Mouse (Mus musculus): ENCODE results near the gene Kif24. TPM values are rescaled to one million over a fixed set of nuclear protein-coding genes. Genes with fewer than 3 reads are reported as not detected.

Gene Kif24
- polyA plus RNA-seq, 1 experiment = 1.6 TPM

DNA sequence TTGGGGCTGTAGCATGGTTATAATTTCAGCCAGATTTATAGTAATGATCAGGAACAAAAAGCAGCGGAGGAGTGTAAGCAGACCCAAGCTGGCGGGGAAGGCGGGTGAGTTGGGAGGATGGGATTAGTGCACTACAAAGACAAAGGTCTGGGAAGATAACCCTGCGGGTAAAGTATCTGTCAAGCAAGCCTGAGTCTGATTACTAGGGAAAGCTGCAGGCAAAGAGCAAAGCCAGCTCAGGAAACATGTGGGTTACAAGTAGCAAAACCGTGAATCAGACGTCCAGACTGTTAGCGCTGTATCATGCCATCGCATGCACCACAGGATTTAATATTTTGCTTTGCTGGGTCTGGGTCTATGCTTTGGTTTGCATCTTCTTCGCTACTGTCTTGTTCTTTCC, 58.1 kb downstream of the Kif24 start:
- 97% methylated on average over 9 of the region's 9 CpGs for WGBS
- Histone ChIP-seq H3K4me1 (ENCODE audit: control insufficient read depth, insufficient read depth, insufficient read length) (no peaks in the 10 kb centered on the region), H3K36me3 (ENCODE audit: control insufficient read depth, insufficient read depth, low read length) (no peaks in the 10 kb centered on the region; the same call in 1 of the 2 replicates), H3K27ac (ENCODE audit: insufficient read depth, low read length) (no peak overlapping the region), H3K4me3 (ENCODE audit: extremely low read depth, insufficient read depth, insufficient read length) (no peak overlapping the region), H3K27me3 (ENCODE audit: control insufficient read depth, insufficient read depth, low read length) (no peaks in the 10 kb centered on the region)
- TF ChIP-seq POLR2A (IDR thresholded peaks at IDR 0.05; ENCODE audit: low read depth, low read length) = no peak
- DNase-seq (ENCODE audit: low read depth in 1 of 2, low spot score in 2 of 2) = no peak

- 88% methylated on average over 5 of the region's 5 CpGs for WGBS
- Histone ChIP-seq H3K27me3 (ENCODE audit: control insufficient read depth, insufficient read depth, low read length) (no peaks in the 10 kb centered on the region), H3K27ac (ENCODE audit: insufficient read depth, low read length) (no peak overlapping the region), H3K36me3 (ENCODE audit: control insufficient read depth, insufficient read depth, low read length) (no peaks in the 10 kb centered on the region; the same call in 1 of the 2 replicates), H3K4me3 (ENCODE audit: extremely low read depth, insufficient read depth, insufficient read length) (no peak overlapping the region), H3K4me1 (ENCODE audit: control insufficient read depth, insufficient read depth, insufficient read length) (no peaks in the 10 kb centered on the region)
- DNase-seq (ENCODE audit: low read depth in 1 of 2, low spot score in 2 of 2) = no peak
- TF ChIP-seq POLR2A (IDR thresholded peaks at IDR 0.05; ENCODE audit: low read depth, low read length) (no peak), CTCF (IDR thresholded peaks at IDR 0.05; ENCODE audit: extremely low read depth, insufficient read depth, insufficient read length, insufficient replicate concordance) (no peak)
Measured at GRCm38 (mm10) chr4:41401573-41401972, 63.1 kb downstream of the Kif24 start.

DNA sequence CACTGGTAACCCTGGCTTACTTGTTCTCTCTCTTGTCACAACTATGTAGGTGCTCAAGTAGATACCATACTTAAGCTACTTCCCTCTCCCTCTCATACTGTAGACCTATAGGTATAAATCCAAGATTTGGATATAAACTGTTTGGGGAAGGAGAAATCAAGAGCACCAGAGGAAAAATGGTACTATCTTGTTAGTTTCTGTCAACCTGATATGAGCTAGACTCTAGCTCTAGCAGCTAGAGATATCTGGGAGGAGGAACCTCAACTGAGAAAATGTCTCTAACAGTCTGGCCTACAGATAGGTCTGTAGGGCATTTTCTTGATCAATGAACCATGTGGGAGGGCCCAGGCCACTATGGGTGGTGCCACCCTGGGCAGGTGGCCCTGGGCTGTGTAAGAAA, 63.5 kb downstream of the Kif24 start:
- no peaks in the 10 kb centered on the region for H3K27me3 ChIP-seq (ENCODE audit: control insufficient read depth, insufficient read depth, low read length)
- no peak for DNase-seq (ENCODE audit: low read depth in 1 of 2, low spot score in 2 of 2)
- TF ChIP-seq CTCF (IDR thresholded peaks at IDR 0.05; ENCODE audit: extremely low read depth, insufficient read depth, insufficient read length, insufficient replicate concordance) (no peak), POLR2A (IDR thresholded peaks at IDR 0.05; ENCODE audit: low read depth, low read length) (no peak)
- no peaks in the 10 kb centered on the region for H3K4me1 ChIP-seq (ENCODE audit: control insufficient read depth, insufficient read depth, insufficient read length)
- H3K27ac ChIP-seq (ENCODE audit: insufficient read depth, low read length) = no peak overlapping the region
- H3K36me3 ChIP-seq (ENCODE audit: control insufficient read depth, insufficient read depth, low read length) = no peaks in the 10 kb centered on the region; the same call in 1 of the 2 replicates
- H3K4me3 ChIP-seq (ENCODE audit: extremely low read depth, insufficient read depth, insufficient read length) = no peak overlapping the region

- 90% methylated on average over 5 of the region's 5 CpGs for WGBS
- Histone ChIP-seq H3K4me1 (ENCODE audit: control insufficient read depth, insufficient read depth, insufficient read length) (no peaks in the 10 kb centered on the region), H3K36me3 (ENCODE audit: control insufficient read depth, insufficient read depth, low read length) (no peaks in the 10 kb centered on the region; the same call in 1 of the 2 replicates), H3K27me3 (ENCODE audit: control insufficient read depth, insufficient read depth, low read length) (no peaks in the 10 kb centered on the region), H3K27ac (ENCODE audit: insufficient read depth, low read length) (no peak overlapping the region), H3K4me3 (ENCODE audit: extremely low read depth, insufficient read depth, insufficient read length) (no peak overlapping the region)
- DNase-seq (ENCODE audit: low read depth in 1 of 2, low spot score in 2 of 2) = no peak
- TF ChIP-seq CTCF (IDR thresholded peaks at IDR 0.05; ENCODE audit: extremely low read depth, insufficient read depth, insufficient read length, insufficient replicate concordance) (no peak), POLR2A (IDR thresholded peaks at IDR 0.05; ENCODE audit: low read depth, low read length) (no peak)
Measured at GRCm38 (mm10) chr4:41399904-41400303, 64.8 kb downstream of the Kif24 start.

- H3K27ac ChIP-seq (ENCODE audit: insufficient read depth, low read length) = no peak overlapping the region
- WGBS = 90% methylated on average over 6 of the region's 6 CpGs
- no peaks in the 10 kb centered on the region for H3K27me3 ChIP-seq (ENCODE audit: control insufficient read depth, insufficient read depth, low read length)
- no peaks in the 10 kb centered on the region for H3K4me1 ChIP-seq (ENCODE audit: control insufficient read depth, insufficient read depth, insufficient read length)
- TF ChIP-seq POLR2A (IDR thresholded peaks at IDR 0.05; ENCODE audit: low read depth, low read length) = no peak
- TF ChIP-seq CTCF (IDR thresholded peaks at IDR 0.05; ENCODE audit: extremely low read depth, insufficient read depth, insufficient read length, insufficient replicate concordance) = no peak
- no peak overlapping the region for H3K4me3 ChIP-seq (ENCODE audit: extremely low read depth, insufficient read depth, insufficient read length)
- H3K36me3 ChIP-seq (ENCODE audit: control insufficient read depth, insufficient read depth, low read length) = no peaks in the 10 kb centered on the region; the same call in 1 of the 2 replicates
- no peak for DNase-seq (ENCODE audit: low read depth in 1 of 2, low spot score in 2 of 2)
Measured at GRCm38 (mm10) chr4:41398353-41398752, 66.3 kb downstream of the Kif24 start.

DNA sequence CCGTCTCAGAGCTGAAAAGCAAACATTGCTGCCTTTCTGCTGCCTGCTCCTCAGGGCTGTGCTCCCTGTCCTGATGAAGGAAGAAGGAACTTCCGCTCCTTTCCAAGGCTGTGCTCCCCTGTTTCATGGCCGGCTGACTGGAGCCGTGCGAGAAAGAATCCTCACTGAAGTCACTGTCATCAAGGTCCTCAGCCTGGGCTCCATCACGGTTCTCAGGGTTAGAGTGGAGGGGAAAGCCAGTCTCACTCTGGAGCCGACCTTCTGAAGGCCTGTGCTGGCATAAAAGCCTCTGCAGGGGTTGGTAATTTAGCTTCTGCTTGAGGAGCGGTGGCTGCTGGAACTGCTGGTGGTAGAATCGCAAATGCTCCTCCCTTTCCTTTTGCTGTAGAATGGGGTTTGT, 70.0 kb downstream of the Kif24 start:
- Histone ChIP-seq H3K36me3 (ENCODE audit: control insufficient read depth, insufficient read depth, low read length) (peaks cover 13% of the 10 kb centered on the region; the same call in 1 of the 2 replicates), H3K4me1 (ENCODE audit: control insufficient read depth, insufficient read depth, insufficient read length) (no peaks in the 10 kb centered on the region), H3K4me3 (ENCODE audit: extremely low read depth, insufficient read depth, insufficient read length) (no peak overlapping the region), H3K27ac (ENCODE audit: insufficient read depth, low read length) (no peak overlapping the region), H3K27me3 (ENCODE audit: control insufficient read depth, insufficient read depth, low read length) (no peaks in the 10 kb centered on the region)
- 93% methylated on average over 9 of the region's 9 CpGs for WGBS
- no peak for TF ChIP-seq POLR2A (IDR thresholded peaks at IDR 0.05; ENCODE audit: low read depth, low read length)
- TF ChIP-seq CTCF (IDR thresholded peaks at IDR 0.05; ENCODE audit: extremely low read depth, insufficient read depth, insufficient read length, insufficient replicate concordance) = no peak
- DNase-seq (ENCODE audit: low read depth in 1 of 2, low spot score in 2 of 2) = no peak

- H3K4me3 ChIP-seq (ENCODE audit: extremely low read depth, insufficient read depth, insufficient read length) = no peak overlapping the region
- peaks cover 28% of the 10 kb centered on the region for H3K36me3 ChIP-seq (ENCODE audit: control insufficient read depth, insufficient read depth, low read length)
- H3K27me3 ChIP-seq (ENCODE audit: control insufficient read depth, insufficient read depth, low read length) = no peaks in the 10 kb centered on the region
- no peak for DNase-seq (ENCODE audit: low read depth in 1 of 2, low spot score in 2 of 2)
- no peaks in the 10 kb centered on the region for H3K4me1 ChIP-seq (ENCODE audit: control insufficient read depth, insufficient read depth, insufficient read length)
- H3K27ac ChIP-seq (ENCODE audit: insufficient read depth, low read length) = no peak overlapping the region
- WGBS = 93% methylated on average over 2 of the region's 2 CpGs
- TF ChIP-seq CTCF (IDR thresholded peaks at IDR 0.05; ENCODE audit: extremely low read depth, insufficient read depth, insufficient read length, insufficient replicate concordance) (no peak), POLR2A (IDR thresholded peaks at IDR 0.05; ENCODE audit: low read depth, low read length) (no peak)
Measured at GRCm38 (mm10) chr4:41391015-41391414, 73.7 kb downstream of the Kif24 start.

Measured in spleen, adult 2 months (tissue).